Comparison of ENCODE assay signal across 23 mouse cellular contexts in genomic region chr1:126574295-126574694, GRCm38 (mm10).
DNase-seq lines count a peak whose midpoint lies in the region; ATAC-seq and TF ChIP-seq lines count a peak whose summit lies in the region.
"Had no signal": no experiment of that assay in that cellular context is flagged by ENCODE, and none has a peak within 500 bp of the region (broad histone marks: within the 10 kb centered on the region; RNA-seq: fewer than 3 reads in every experiment).

No protein-coding gene starts in this region.

- no peaks in the 10 kb centered on the region for H3K27me3 ChIP-seq in forebrain, embryonic 11.5 days (ENCODE audit: control insufficient read depth, insufficient read depth, low read length)
- H3K27me3 ChIP-seq in forebrain, embryonic 10.5 days (ENCODE audit: poor library complexity, severe bottlenecking), result peaks cover 12% of the 10 kb centered on the region
- no peaks in the 10 kb centered on the region for H3K27me3 ChIP-seq in midbrain, embryonic 12.5 days
- no peaks in the 10 kb centered on the region for H3K27me3 ChIP-seq in midbrain, postnatal 0 days (ENCODE audit: insufficient read depth, low read length)
- no peaks in the 10 kb centered on the region for H3K27me3 ChIP-seq in midbrain, embryonic 14.5 days (ENCODE audit: control insufficient read depth, insufficient read depth, low read length)
- H3K27me3 ChIP-seq in limb, embryonic 10.5 days (ENCODE audit: low read depth, poor library complexity, severe bottlenecking), result no peaks in the 10 kb centered on the region
- H3K27me3 ChIP-seq: kidney, embryonic 15.5 days; limb, embryonic 15.5 days; stomach, embryonic 15.5 days had no signal

- no peak overlapping the region for H3K4me3 ChIP-seq in forebrain, embryonic 11.5 days (ENCODE audit: low read depth, low read length)
- no peak overlapping the region for H3K4me3 ChIP-seq in forebrain, embryonic 10.5 days
- no peak overlapping the region for H3K4me3 ChIP-seq in midbrain, embryonic 12.5 days
- no peak overlapping the region for H3K4me3 ChIP-seq in midbrain, postnatal 0 days (ENCODE audit: low read depth, low read length)
- no peak overlapping the region for H3K4me3 ChIP-seq in midbrain, embryonic 14.5 days (replicated peaks; ENCODE audit: low read depth, low read length)
- H3K4me3 ChIP-seq in limb, embryonic 10.5 days, result no peak overlapping the region
- H3K4me3 ChIP-seq: kidney, embryonic 15.5 days; limb, embryonic 15.5 days; stomach, embryonic 15.5 days had no signal

- peaks cover 2% of the 10 kb centered on the region; the same call in 1 of the 2 replicates for H3K4me1 ChIP-seq in forebrain, embryonic 11.5 days (replicated peaks; ENCODE audit: control insufficient read depth, insufficient read depth, low read length)
- H3K4me1 ChIP-seq in forebrain, embryonic 10.5 days, result peaks cover 32% of the 10 kb centered on the region
- peaks cover 26% of the 10 kb centered on the region for H3K4me1 ChIP-seq in midbrain, embryonic 12.5 days
- H3K4me1 ChIP-seq in midbrain, postnatal 0 days (ENCODE audit: insufficient read depth, low read length), result no peaks in the 10 kb centered on the region
- H3K4me1 ChIP-seq in midbrain, embryonic 14.5 days (ENCODE audit: control insufficient read depth, insufficient read depth, low read length), result peaks cover 27% of the 10 kb centered on the region
- H3K4me1 ChIP-seq in limb, embryonic 10.5 days, result no peaks in the 10 kb centered on the region
- H3K4me1 ChIP-seq: stomach, embryonic 15.5 days had no signal

- DNase-seq in forebrain, embryonic 11.5 days (ENCODE audit: low spot score), result no peak
- DNase-seq in forebrain, embryonic 10.5 days (ENCODE audit: extremely low spot score, low spot score), result no peak
- no peak for DNase-seq in midbrain, postnatal 0 days (ENCODE audit: low spot score)
- peak; percentile 70 for DNase-seq in midbrain, embryonic 14.5 days
- DNase-seq in retina, embryonic 14.5 days (ENCODE audit: low spot score), result peak; percentile 78
- DNase-seq in limb, embryonic 10.5 days (ENCODE audit: low spot score), result no peak
- DNase-seq in left cerebral cortex, adult 11 months (ENCODE audit: low spot score), result no peak
- DNase-seq: adrenal gland, postnatal 10 days; cerebellum, adult 2 months; gastrocnemius, postnatal 10 days; layer of hippocampus, postnatal 36 days; lung, embryonic 14.5 days; lung, postnatal 4 days; right cerebral cortex, adult 18-20 months; thymus, postnatal 36 days had no signal

- no peak overlapping the region for H3K27ac ChIP-seq in forebrain, embryonic 11.5 days (ENCODE audit: low read depth, low read length)
- no peak overlapping the region for H3K27ac ChIP-seq in forebrain, embryonic 10.5 days
- H3K27ac ChIP-seq in midbrain, embryonic 12.5 days (replicated peaks), result no peak overlapping the region
- no peak overlapping the region for H3K27ac ChIP-seq in midbrain, postnatal 0 days (ENCODE audit: low read depth, low read length)
- H3K27ac ChIP-seq in midbrain, embryonic 14.5 days (replicated peaks; ENCODE audit: low read depth, low read length), result peak overlapping the region; percentile 50; the same call in 1 of the 2 replicates
- H3K27ac ChIP-seq in limb, embryonic 10.5 days, result no peak overlapping the region
- H3K27ac ChIP-seq: kidney, embryonic 15.5 days; limb, embryonic 15.5 days; liver, embryonic 14.5 days; stomach, embryonic 15.5 days had no signal

- 54% methylated on average over 9 of the region's 9 CpGs for WGBS in forebrain, embryonic 11.5 days
- 67% methylated on average over 9 of the region's 9 CpGs for WGBS in forebrain, embryonic 10.5 days
- WGBS in midbrain, embryonic 12.5 days, result 54% methylated on average over 9 of the region's 9 CpGs
- WGBS in midbrain, postnatal 0 days, result 24% methylated on average over 9 of the region's 9 CpGs
- WGBS in midbrain, embryonic 14.5 days, result 27% methylated on average over 9 of the region's 9 CpGs
- 89% methylated on average over 9 of the region's 9 CpGs for WGBS in limb, embryonic 10.5 days

- no peak for TF ChIP-seq CTCF in midbrain, postnatal 0 days (IDR thresholded peaks at IDR 0.05)

- H3K9ac ChIP-seq in forebrain, embryonic 11.5 days (ENCODE audit: low read length), result no peak overlapping the region
- H3K9ac ChIP-seq in midbrain, embryonic 12.5 days (replicated peaks), result no peak overlapping the region
- no peak overlapping the region for H3K9ac ChIP-seq in midbrain, postnatal 0 days (replicated peaks; ENCODE audit: low read length, poor library complexity, severe bottlenecking)
- H3K9ac ChIP-seq in midbrain, embryonic 14.5 days (replicated peaks; ENCODE audit: low read length), result no peak overlapping the region
- H3K9ac ChIP-seq: kidney, embryonic 15.5 days; limb, embryonic 15.5 days; liver, embryonic 14.5 days; lung, embryonic 14.5 days; stomach, embryonic 15.5 days had no signal

- ATAC-seq in forebrain, embryonic 11.5 days (replicated peaks; ENCODE audit: low FRiP score), result peak; percentile 55; the same call in 1 of the 2 replicates
- ATAC-seq in midbrain, embryonic 12.5 days (ENCODE audit: low FRiP score, low read depth), result peak; percentile 57; the same call in 1 of the 2 replicates
- ATAC-seq in midbrain, postnatal 0 days (ENCODE audit: low FRiP score), result no peak
- ATAC-seq in midbrain, embryonic 14.5 days (ENCODE audit: low FRiP score, low TSS enrichment), result peak; percentile 51
- ATAC-seq: activated CD4-positive, CD25-positive, alpha-beta regulatory T cell, adult 4 months; intestine, postnatal 0 days had no signal

- H3K4me2 ChIP-seq in forebrain, embryonic 11.5 days (ENCODE audit: low read depth, low read length, severe bottlenecking), result no peak overlapping the region
- H3K4me2 ChIP-seq in midbrain, embryonic 12.5 days (replicated peaks), result no peak overlapping the region
- H3K4me2 ChIP-seq in midbrain, postnatal 0 days (ENCODE audit: low read depth, low read length, poor library complexity, severe bottlenecking), result no peak overlapping the region
- H3K4me2 ChIP-seq in midbrain, embryonic 14.5 days (ENCODE audit: low read length), result peak overlapping the region; percentile 3; the same call in 1 of the 2 replicates
- H3K4me2 ChIP-seq: heart, embryonic 11.5 days; kidney, embryonic 15.5 days; limb, embryonic 15.5 days; lung, embryonic 14.5 days; stomach, embryonic 15.5 days had no signal

- H3K36me3 ChIP-seq in forebrain, embryonic 11.5 days (ENCODE audit: control insufficient read depth, insufficient read depth, low read length), result no peaks in the 10 kb centered on the region
- H3K36me3 ChIP-seq in forebrain, embryonic 10.5 days (replicated peaks), result no peaks in the 10 kb centered on the region
- H3K36me3 ChIP-seq in midbrain, embryonic 12.5 days, result no peaks in the 10 kb centered on the region
- H3K36me3 ChIP-seq in midbrain, postnatal 0 days (ENCODE audit: insufficient read depth, low read length), result no peaks in the 10 kb centered on the region
- no peaks in the 10 kb centered on the region for H3K36me3 ChIP-seq in midbrain, embryonic 14.5 days (ENCODE audit: control insufficient read depth, insufficient read depth, low read length)
- H3K36me3 ChIP-seq in limb, embryonic 10.5 days, result no peaks in the 10 kb centered on the region
- H3K36me3 ChIP-seq: kidney, embryonic 15.5 days; limb, embryonic 15.5 days; stomach, embryonic 15.5 days had no signal

- H3K9me3 ChIP-seq in forebrain, embryonic 11.5 days (ENCODE audit: control insufficient read depth, low read length), result no peaks in the 10 kb centered on the region
- no peaks in the 10 kb centered on the region for H3K9me3 ChIP-seq in forebrain, embryonic 10.5 days
- no peaks in the 10 kb centered on the region for H3K9me3 ChIP-seq in midbrain, embryonic 12.5 days
- H3K9me3 ChIP-seq in midbrain, postnatal 0 days (ENCODE audit: low read length), result no peaks in the 10 kb centered on the region
- no peaks in the 10 kb centered on the region for H3K9me3 ChIP-seq in midbrain, embryonic 14.5 days (ENCODE audit: control insufficient read depth, low read length)
- H3K9me3 ChIP-seq in limb, embryonic 10.5 days (replicated peaks), result no peaks in the 10 kb centered on the region
- H3K9me3 ChIP-seq: kidney, embryonic 15.5 days; limb, embryonic 15.5 days; stomach, embryonic 15.5 days had no signal

Comparison
In these comparisons a context has a peak if more than half of its experiments do, and no peak if none do; other contexts are left out.
1. DNase-seq: peak in midbrain, embryonic 14.5 days (single experiment) and retina, embryonic 14.5 days (single experiment); none in forebrain, embryonic 11.5 days (single experiment), forebrain, embryonic 10.5 days (single experiment), midbrain, postnatal 0 days (single experiment), limb, embryonic 10.5 days (single experiment) and left cerebral cortex, adult 11 months (single experiment).